Mouse (Mus musculus): ENCODE measurements around the gene Mtx2.

DNA sequence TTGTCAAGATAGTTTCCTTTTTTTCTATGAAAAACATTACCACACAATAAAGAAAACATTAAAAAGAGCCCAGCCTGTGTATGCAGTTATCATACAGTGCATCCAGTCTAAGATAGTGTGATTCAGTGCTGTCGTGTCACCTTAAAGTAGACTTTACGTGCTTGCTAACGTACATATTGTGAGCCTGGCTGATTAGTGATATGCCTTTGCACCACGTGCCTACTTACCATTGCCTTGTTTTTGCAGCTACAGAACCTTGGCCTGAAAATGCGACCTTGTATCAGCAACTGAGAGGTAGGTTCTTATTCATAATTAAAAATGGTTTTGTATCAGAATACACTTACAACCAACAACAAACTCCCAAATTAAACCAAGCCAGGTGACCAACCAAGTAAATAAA, 21.4 kb downstream of the Mtx2 start:
- TF ChIP-seq CTCF (IDR thresholded peaks at IDR 0.05; ENCODE audit: low read depth) = no peak
- no peak for TF ChIP-seq EP300 (optimal IDR thresholded peaks at IDR 0.05)
